Mouse (Mus musculus) retina, embryonic 14.5 days (tissue): Measurements from ENCODE around the gene Mab21l1.

ENCODE experiments used
- DNase-seq: peaks from one replicate; pipeline ENCODE4 v3.0.0-alpha.2; 2015; ENCODE audit warnings: low spot score

Gene Mab21l1

GRCm38 (mm10) chr3:55778764-55779730, 3.3 kb upstream of the Mab21l1 start:
- peak; percentile 68 for DNase-seq

- DNase-seq = peak; percentile 80
These were observed 1.9 kb upstream of the Mab21l1 start for GRCm38 (mm10) chr3:55780120-55781070.

- DNase-seq = peak; percentile 32
These were observed 768 bp upstream of the Mab21l1 start for GRCm38 (mm10) chr3:55781429-55782055.

GRCm38 (mm10) chr3:55782771-55783170, 461 bp downstream of the Mab21l1 start:
- no peak for DNase-seq

- DNase-seq = peak; percentile 53
These were observed 1.1 kb downstream of the Mab21l1 start for GRCm38 (mm10) chr3:55783171-55784081.

GRCm38 (mm10) chr3:55784101-55784500, 1.8 kb downstream of the Mab21l1 start:
- DNase-seq = peak; percentile 44

GRCm38 (mm10) chr3:55785266-55785980, 3.1 kb downstream of the Mab21l1 start:
- DNase-seq = peak; percentile 57

- DNase-seq = peak; percentile 55
These were observed 3.8 kb downstream of the Mab21l1 start for GRCm38 (mm10) chr3:55785981-55786725.

- DNase-seq = peak; percentile 67
These were observed 4.7 kb downstream of the Mab21l1 start for GRCm38 (mm10) chr3:55786835-55787486.

GRCm38 (mm10) chr3:55787487-55788213, 5.3 kb downstream of the Mab21l1 start:
- peak; percentile 77 for DNase-seq

- DNase-seq = no peak
These were observed 5.9 kb downstream of the Mab21l1 start for GRCm38 (mm10) chr3:55788214-55788586.

GRCm38 (mm10) chr3:55788621-55789201, 6.4 kb downstream of the Mab21l1 start:
- DNase-seq = peak; percentile 56

- peak; percentile 70 for DNase-seq
These were observed 7.5 kb downstream of the Mab21l1 start for GRCm38 (mm10) chr3:55789856-55790255.

GRCm38 (mm10) chr3:55790609-55791008, 8.3 kb downstream of the Mab21l1 start:
- no peak for DNase-seq

GRCm38 (mm10) chr3:55792251-55792650, 9.9 kb downstream of the Mab21l1 start:
- no peak for DNase-seq

- DNase-seq = peak; percentile 28
These were observed 11.7 kb downstream of the Mab21l1 start for GRCm38 (mm10) chr3:55793842-55794575.

- no peak for DNase-seq
These were observed 12.5 kb downstream of the Mab21l1 start for GRCm38 (mm10) chr3:55794768-55795167.
